Mouse (Mus musculus) limb, embryonic 14.5 days (tissue): Measurements from ENCODE around the gene Mtmr10. TPM values are rescaled to one million over a fixed set of nuclear protein-coding genes. Genes with fewer than 3 reads are reported as not detected.

Experiments
- ATAC-seq: fragments of 200-750 bp; cut with Nextera tagmentation; 2 replicates; pipeline ENCODE4 v1.8.0; 2017; ENCODE audit warnings: low read depth, moderate number of reproducible peaks, moderate TSS enrichment; ENCODE audit not compliant: low FRiP score
- DNase-seq: peaks from one replicate; pipeline ENCODE4 v3.0.0-alpha.2; 2015; ENCODE audit warnings: low spot score
- H3K27ac ChIP-seq: fragments of 300-500 bp; sonication (generic); replicated peaks from 2 replicates; pipeline ENCODE4 v1.5.1; 2014; ENCODE audit warnings: low read depth, mild to moderate bottlenecking, low read length, moderate library complexity, mixed read lengths
- H3K27me3 ChIP-seq: fragments of 300-500 bp; sonication (generic); 2 replicates; pipeline ENCODE4 v1.6.1; 2014; ENCODE audit warnings: low read length, mixed read lengths; ENCODE audit not compliant: control insufficient read depth, insufficient read depth
- H3K36me3 ChIP-seq: fragments of 300-500 bp; sonication (generic); 2 replicates; pipeline ENCODE4 v1.6.1; 2014; ENCODE audit warnings: mild to moderate bottlenecking, low read length, moderate library complexity, mixed read lengths; ENCODE audit not compliant: control insufficient read depth, insufficient read depth
- H3K4me1 ChIP-seq: fragments of 300-500 bp; sonication (generic); 2 replicates; pipeline ENCODE4 v1.6.1; 2014; ENCODE audit warnings: antibody characterized with exemption, low read length, mixed read lengths; ENCODE audit not compliant: control insufficient read depth, insufficient read depth
- H3K4me2 ChIP-seq: fragments of 300-500 bp; sonication (generic); replicated peaks from 2 replicates; pipeline ENCODE4 v1.6.1; 2014; ENCODE audit warnings: low read depth, mild to moderate bottlenecking, low read length, moderate library complexity; ENCODE audit not compliant: severe bottlenecking
- H3K4me3 ChIP-seq: fragments of 300-500 bp; sonication (generic); replicated peaks from 2 replicates; pipeline ENCODE4 v1.5.1; 2014; ENCODE audit warnings: low read length
- H3K9ac ChIP-seq: fragments of 300-500 bp; sonication (generic); 2 replicates; pipeline ENCODE4 v1.6.1; 2014; ENCODE audit warnings: mild to moderate bottlenecking, low read depth, low read length, moderate library complexity; ENCODE audit not compliant: severe bottlenecking
- H3K9me3 ChIP-seq: fragments of 300-500 bp; sonication (generic); 2 replicates; pipeline ENCODE4 v1.6.1; 2016; ENCODE audit warnings: low read length; ENCODE audit not compliant: control insufficient read depth
- POLR2A ChIP-seq: fragments of 200-500 bp; IDR thresholded peaks from 2 replicates; pipeline ENCODE4 v1.8.0; 2012; ENCODE audit warnings: inconsistent platforms, mild to moderate bottlenecking, moderate library complexity, borderline replicate concordance; ENCODE audit not compliant: insufficient read depth, insufficient read length; ENCODE audit errors: extremely low read depth
- WGBS: fragments of 180-500 bp; shearing (Covaris S2); extraction: QIAGEN DNeasy Blood & Tissue Kit; methylation state at CpG from one replicate; pipeline ENCODE4 v1.1.7; 2014; 5-methylcytosine and 5-hydroxymethylcytosine counted together
- polyA plus RNA-seq, 2 experiments: library from polyadenylated mRNA; depleted of rRNA in 1 of 2; stranded (reverse) in 1 of 2; unstranded in 1 of 2; fragments of >200 nt; fragmentation: Nextera tagmentation in 1 of 2; extraction: Ambion mirVana in 1 of 2; gene quantifications; 2 replicates each; pipeline versions ENCODE4 v1.2.1 to v1.2.3; 2012 to 2014

The Mtmr10 gene
- polyA plus RNA-seq, 2 experiments = 10.0 to 15.8 TPM

DNA sequence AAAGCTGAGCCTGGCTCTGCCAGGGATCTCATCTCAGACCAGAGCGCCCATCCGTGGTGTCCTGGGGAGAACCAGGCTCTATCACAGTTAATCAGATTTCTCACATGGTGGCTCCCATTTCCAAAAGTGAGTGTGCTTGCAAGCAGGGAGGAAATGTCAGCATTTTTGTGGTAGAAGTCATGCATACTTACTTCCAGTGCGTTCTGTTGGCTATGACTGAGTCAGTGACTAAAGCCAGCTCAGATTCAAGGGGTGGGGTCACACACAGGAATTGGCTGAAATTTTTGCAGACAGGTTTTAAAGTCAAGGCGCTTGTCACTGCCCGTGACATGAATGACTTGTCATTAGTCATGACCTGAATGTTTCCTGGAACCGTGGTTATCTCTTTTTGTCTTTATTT, 10.5 kb upstream of the Mtmr10 start:
- Histone ChIP-seq H3K27ac (no peak overlapping the region), H3K9me3 (no peaks in the 10 kb centered on the region), H3K4me3 (no peak overlapping the region), H3K4me1 (no peaks in the 10 kb centered on the region), H3K9ac (no peak overlapping the region), H3K4me2 (no peak overlapping the region), H3K27me3 (no peaks in the 10 kb centered on the region), H3K36me3 (no peaks in the 10 kb centered on the region)
- DNase-seq (no peak), ATAC-seq (no peak)
- WGBS = 45% methylated on average over 6 of the region's 6 CpGs
- TF ChIP-seq POLR2A = no peak

DNA sequence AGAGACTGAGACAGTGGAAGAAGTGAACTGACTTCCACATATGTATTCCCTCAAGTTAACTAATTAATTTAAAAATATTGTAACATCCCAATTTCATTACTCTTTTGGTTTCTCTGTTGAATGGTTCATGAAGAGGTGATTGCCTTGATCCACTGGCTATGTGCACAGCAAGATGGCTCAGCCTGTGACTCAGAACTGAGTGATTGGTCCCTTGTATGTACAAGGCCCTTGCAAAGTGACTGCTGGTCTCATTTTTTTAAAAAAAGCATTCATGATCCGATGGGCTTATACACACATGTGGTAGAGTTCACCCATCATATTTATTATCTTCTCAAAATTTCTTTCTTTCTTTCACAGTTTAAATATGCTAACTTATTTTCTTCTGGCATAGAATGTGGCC, 8.9 kb upstream of the Mtmr10 start:
- Histone ChIP-seq H3K9me3 (no peaks in the 10 kb centered on the region), H3K4me2 (no peak overlapping the region), H3K4me1 (no peaks in the 10 kb centered on the region), H3K27me3 (no peaks in the 10 kb centered on the region), H3K4me3 (no peak overlapping the region), H3K27ac (no peak overlapping the region), H3K36me3 (no peaks in the 10 kb centered on the region), H3K9ac (no peak overlapping the region)
- 85% methylated on average over 1 of the region's 1 CpGs for WGBS
- TF ChIP-seq POLR2A = no peak
- DNase-seq (no peak), ATAC-seq (no peak)

DNA sequence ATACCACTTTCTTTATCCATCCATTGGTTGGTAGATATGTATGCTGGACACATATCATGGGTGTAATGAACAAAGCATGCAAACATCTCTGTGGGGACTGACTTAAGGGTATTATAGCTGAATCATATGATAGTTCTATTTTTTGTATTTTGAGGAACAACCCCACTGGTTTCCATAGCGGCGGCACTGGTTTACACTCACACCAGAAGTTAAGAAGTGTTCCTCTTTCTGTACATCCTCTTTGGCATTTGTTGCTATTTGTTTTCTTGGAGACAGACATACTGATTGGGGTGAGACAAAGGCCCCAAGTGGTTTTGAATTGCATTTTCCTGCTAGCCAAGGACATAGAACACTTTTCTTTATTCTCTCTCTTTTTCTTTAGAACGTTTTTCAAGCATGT, 7.9 kb upstream of the Mtmr10 start:
- ATAC-seq = no peak

DNA sequence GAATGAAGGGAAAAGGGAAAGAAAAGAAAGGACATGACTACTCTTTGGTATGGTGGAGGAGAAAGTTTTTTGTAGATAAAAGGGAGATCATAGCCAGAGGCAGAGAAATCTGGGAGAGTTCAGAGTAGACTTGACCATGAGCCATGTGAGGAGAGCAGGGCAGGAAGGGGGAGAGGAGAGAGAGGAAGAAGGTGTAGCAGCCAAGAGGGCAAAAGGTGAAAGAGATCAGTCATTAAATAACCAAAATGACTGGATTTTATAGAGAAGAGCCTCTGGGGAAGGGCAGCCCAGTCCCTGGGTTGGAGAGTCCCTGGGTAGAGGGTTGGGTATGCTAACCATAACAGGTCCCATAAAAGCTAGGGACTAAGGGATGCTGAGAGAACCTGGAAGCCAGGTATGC, 887 bp upstream of the Mtmr10 start:
- TF ChIP-seq POLR2A = no peak
- Histone ChIP-seq H3K9ac (no peak overlapping the region), H3K27ac (no peak overlapping the region), H3K27me3 (no peaks in the 10 kb centered on the region), H3K4me2 (peak overlapping the region; percentile 60), H3K9me3 (no peaks in the 10 kb centered on the region), H3K4me1 (no peaks in the 10 kb centered on the region), H3K36me3 (peaks cover 3% of the 10 kb centered on the region; the same call in 1 of the 2 replicates), H3K4me3 (peak overlapping the region; percentile 75; the same call in 1 of the 2 replicates)
- no peak for ATAC-seq
- no peak for DNase-seq

More for the DNA sequence above, 7.9 kb upstream of the Mtmr10 start:
- TF ChIP-seq POLR2A = no peak
- no peaks in the 10 kb centered on the region for H3K36me3 ChIP-seq
- no peaks in the 10 kb centered on the region for H3K4me1 ChIP-seq
- H3K4me3 ChIP-seq = no peak overlapping the region
- no peak for DNase-seq
- WGBS = 86% methylated on average over 3 of the region's 3 CpGs
- H3K9me3 ChIP-seq = no peaks in the 10 kb centered on the region
- H3K27ac ChIP-seq = no peak overlapping the region
- no peak overlapping the region for H3K4me2 ChIP-seq
- H3K27me3 ChIP-seq = no peaks in the 10 kb centered on the region
- no peak overlapping the region for H3K9ac ChIP-seq

- WGBS = 93% methylated on average over 7 of the region's 7 CpGs
- H3K4me1 ChIP-seq = no peaks in the 10 kb centered on the region
- H3K4me3 ChIP-seq = no peak overlapping the region
- H3K4me2 ChIP-seq = no peak overlapping the region
- DNase-seq (no peak), ATAC-seq (no peak)
- H3K36me3 ChIP-seq = peaks cover 7% of the 10 kb centered on the region; the same call in 1 of the 2 replicates
- H3K9me3 ChIP-seq = no peaks in the 10 kb centered on the region
- TF ChIP-seq POLR2A = no peak
- no peak overlapping the region for H3K27ac ChIP-seq
- no peaks in the 10 kb centered on the region for H3K27me3 ChIP-seq
- H3K9ac ChIP-seq = no peak overlapping the region
These were observed 2.0 kb downstream of the Mtmr10 start for GRCm38 (mm10) chr7:64289416-64289815.

GRCm38 (mm10) chr7:64290431-64290830, 3.0 kb downstream of the Mtmr10 start:
- TF ChIP-seq POLR2A = no peak
- Histone ChIP-seq H3K9me3 (no peaks in the 10 kb centered on the region), H3K27me3 (no peaks in the 10 kb centered on the region), H3K9ac (no peak overlapping the region), H3K4me1 (no peaks in the 10 kb centered on the region), H3K27ac (no peak overlapping the region), H3K4me3 (no peak overlapping the region), H3K4me2 (no peak overlapping the region), H3K36me3 (peaks cover 7% of the 10 kb centered on the region; the same call in 1 of the 2 replicates)
- DNase-seq (no peak), ATAC-seq (no peak)
- 93% methylated on average over 6 of the region's 6 CpGs for WGBS
